Mouse (Mus musculus) B cell, adult (primary cell): ENCODE measurements around the gene Tcam1. TPM values are rescaled to one million over a fixed set of nuclear protein-coding genes. Genes with fewer than 3 reads are reported as not detected.

Source experiments
- total RNA-seq: library from RNA; stranded (reverse); gene quantifications from 4 replicates; pipeline ENCODE4 v1.2.4, GENCODE M21; 2023; ENCODE audit not compliant: inconsistent age

The Tcam1 gene
- 0.15 to 0.39 TPM (median 0.30 TPM) in 3 of 4 replicates, not detected in the other for total RNA-seq

GRCm38 (mm10) chr11:106276454-106276853 is at the start of gene Tcam1:
Gene Tcam1, plus strand, starts transcription at chr11:106276672.

GRCm38 (mm10) chr11:106255685-106256451 is 20.6 kb upstream of the Tcam1 start, which contains the start of the genes Ftsj3 and Psmc5:
Gene Ftsj3, minus strand, starts transcription at chr11:106256079.
Gene Psmc5, plus strand, starts transcription at chr11:106256154.

GRCm38 (mm10) chr11:106272644-106273310 is 3.7 kb upstream of the Tcam1 start, which contains the start of gene Smarcd2:
Gene Smarcd2, minus strand, starts transcription at chr11:106272972.

GRCm38 (mm10) chr11:106301765-106302164 is 25.3 kb downstream of the Tcam1 start, which contains the start of gene Gh:
Gene Gh, minus strand, starts transcription at chr11:106301865.

GRCm38 (mm10) chr11:106314333-106314812 is 37.9 kb downstream of the Tcam1 start, which contains the start of gene Cd79b:
Gene Cd79b, minus strand, starts transcription at chr11:106314762.

Other genes starting within 250 kb of the Tcam1 start
- 72.4 to 74.5 TPM (median 73.0 TPM) in 4 replicates for gene Dcaf7, start 239.8 kb upstream of the Tcam1 start, total RNA-seq
- 5.2 to 8.4 TPM (median 7.6 TPM) in 4 replicates for gene Taco1, start 210.6 kb upstream of the Tcam1 start, total RNA-seq
- 124 to 129 TPM (median 126 TPM) in 4 replicates for gene Map3k3, start 192.1 kb upstream of the Tcam1 start, total RNA-seq
- gene Gm10840, start 115.8 kb upstream of the Tcam1 start, total RNA-seq = 5.4 to 8.3 TPM (median 7.5 TPM) in 4 replicates
- 461 to 507 TPM (median 495 TPM) in 4 replicates for gene Limd2, start 115.8 kb upstream of the Tcam1 start, total RNA-seq
- 38.4 to 47.5 TPM (median 40.2 TPM) in 4 replicates for gene Strada, start 74.5 kb upstream of the Tcam1 start, total RNA-seq
- 38.3 to 41.8 TPM (median 41.1 TPM) in 4 replicates for gene Ccdc47, start 60.3 kb upstream of the Tcam1 start, total RNA-seq
- gene Ddx42, start 59.7 kb upstream of the Tcam1 start, total RNA-seq = 65.5 to 75.6 TPM (median 66.4 TPM) in 4 replicates
- gene Ftsj3, start 20.6 kb upstream of the Tcam1 start, total RNA-seq = 70.2 to 79.6 TPM (median 73.7 TPM) in 4 replicates
- gene Psmc5, start 20.5 kb upstream of the Tcam1 start, total RNA-seq = 53.8 to 56.1 TPM (median 55.2 TPM) in 4 replicates
- gene Smarcd2, start 3.7 kb upstream of the Tcam1 start, total RNA-seq = 144 to 162 TPM (median 152 TPM) in 4 replicates
- 8.3 to 13.3 TPM (median 9.1 TPM) in 4 replicates for gene Gh, start 25.2 kb downstream of the Tcam1 start, total RNA-seq
- 1,392 to 1,524 TPM (median 1,430 TPM) in 4 replicates for gene Cd79b, start 38.1 kb downstream of the Tcam1 start, total RNA-seq
- 19.4 to 26.9 TPM (median 20.8 TPM) in 4 replicates for gene Scn4a, start 76.6 kb downstream of the Tcam1 start, total RNA-seq
- gene Prr29, start 88.8 kb downstream of the Tcam1 start, total RNA-seq = not detected in 4 replicates
- gene Icam2, start 111.4 kb downstream of the Tcam1 start, total RNA-seq = 79.2 to 90.0 TPM (median 84.4 TPM) in 4 replicates
- gene Ern1, start 211.2 kb downstream of the Tcam1 start, total RNA-seq = 9.8 to 12.4 TPM (median 10.6 TPM) in 4 replicates